Mouse (Mus musculus) liver, embryonic 15.5 days (tissue): ENCODE results near the gene Chd9. TPM values are rescaled to one million over a fixed set of nuclear protein-coding genes. Genes with fewer than 3 reads are reported as not detected.
A peak's percentile ranks its signal among the peaks of the same experiment; 100 is the strongest.

Experiments used
- ATAC-seq: fragments of 200-750 bp; cut with Nextera tagmentation; 2 replicates; pipeline ENCODE4 v1.8.0; 2017; ENCODE audit warnings: moderate number of reproducible peaks, mild to moderate bottlenecking, moderate library complexity; ENCODE audit not compliant: insufficient read depth
- H3K27ac ChIP-seq: fragments of 300-500 bp; sonication (generic); replicated peaks from 2 replicates; pipeline ENCODE4 v1.5.1; 2015; ENCODE audit warnings: mild to moderate bottlenecking, inconsistent platforms
- H3K27me3 ChIP-seq: fragments of 300-500 bp; sonication (generic); 2 replicates; pipeline ENCODE4 v1.6.1; 2015; ENCODE audit warnings: mild to moderate bottlenecking, inconsistent platforms
- H3K36me3 ChIP-seq: fragments of 300-500 bp; sonication (generic); replicated peaks from 2 replicates; pipeline ENCODE4 v1.6.1; 2015; ENCODE audit warnings: moderate library complexity, mild to moderate bottlenecking, inconsistent platforms
- H3K4me1 ChIP-seq: fragments of 300-500 bp; sonication (generic); replicated peaks from 2 replicates; pipeline ENCODE4 v1.6.1; 2015; ENCODE audit warnings: inconsistent platforms
- H3K4me2 ChIP-seq: fragments of 300-500 bp; sonication (generic); 2 replicates; pipeline ENCODE4 v1.6.1; 2015; ENCODE audit warnings: moderate library complexity, mild to moderate bottlenecking, inconsistent platforms
- H3K4me3 ChIP-seq: fragments of 300-500 bp; sonication (generic); replicated peaks from 2 replicates; pipeline ENCODE4 v1.5.1; 2015; ENCODE audit warnings: mild to moderate bottlenecking, inconsistent platforms
- H3K9ac ChIP-seq: fragments of 300-500 bp; sonication (generic); 2 replicates; pipeline ENCODE4 v1.6.1; 2015; ENCODE audit warnings: moderate library complexity, mild to moderate bottlenecking, inconsistent platforms
- H3K9me3 ChIP-seq: fragments of 300-500 bp; sonication (generic); replicated peaks from 2 replicates; pipeline ENCODE4 v1.6.1; 2016; ENCODE audit warnings: inconsistent platforms
- WGBS: fragments of 180-500 bp; shearing (Covaris S2); methylation state at CpG from one replicate; pipeline ENCODE4 v1.1.7; 2015; ENCODE audit warnings: mixed read lengths; ENCODE audit not compliant: insufficient replicate concordance; 5-methylcytosine and 5-hydroxymethylcytosine counted together
- polyA plus RNA-seq: library from polyadenylated mRNA; unstranded; fragments of >200 nt; fragmentation: Nextera tagmentation; extraction: Ambion mirVana; gene quantifications from 2 replicates; pipeline ENCODE4 v1.2.1, GENCODE M21; 2015

The Chd9 gene
- polyA plus RNA-seq, 1 experiment from 2014 or later = 13.2 TPM

DNA sequence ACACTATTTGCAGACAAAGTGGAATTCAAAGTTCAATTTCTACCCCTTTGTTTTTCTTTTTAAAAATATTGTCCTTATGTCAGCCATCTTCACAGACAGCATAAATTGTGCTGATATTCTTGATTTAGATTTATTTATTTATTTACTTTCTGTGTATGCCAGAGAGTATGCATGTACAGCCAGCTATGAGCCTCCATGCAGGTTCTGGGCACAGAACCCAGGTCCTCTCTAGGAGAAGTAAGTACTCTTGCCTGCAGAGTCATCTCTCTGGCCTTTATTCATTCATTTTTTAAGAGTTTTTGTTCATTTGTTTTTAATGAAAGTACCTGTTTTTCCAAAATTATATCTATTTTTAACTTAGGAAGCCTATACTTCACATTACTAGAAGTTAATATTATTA is 129.6 kb downstream of the Chd9 start:
- Histone ChIP-seq H3K27ac (no peak overlapping the region), H3K36me3 (no peaks in the 10 kb centered on the region), H3K27me3 (no peaks in the 10 kb centered on the region), H3K9ac (no peak overlapping the region), H3K4me3 (no peak overlapping the region), H3K9me3 (no peaks in the 10 kb centered on the region), H3K4me2 (no peak overlapping the region), H3K4me1 (peaks cover 22% of the 10 kb centered on the region)
- ATAC-seq = no peak

DNA sequence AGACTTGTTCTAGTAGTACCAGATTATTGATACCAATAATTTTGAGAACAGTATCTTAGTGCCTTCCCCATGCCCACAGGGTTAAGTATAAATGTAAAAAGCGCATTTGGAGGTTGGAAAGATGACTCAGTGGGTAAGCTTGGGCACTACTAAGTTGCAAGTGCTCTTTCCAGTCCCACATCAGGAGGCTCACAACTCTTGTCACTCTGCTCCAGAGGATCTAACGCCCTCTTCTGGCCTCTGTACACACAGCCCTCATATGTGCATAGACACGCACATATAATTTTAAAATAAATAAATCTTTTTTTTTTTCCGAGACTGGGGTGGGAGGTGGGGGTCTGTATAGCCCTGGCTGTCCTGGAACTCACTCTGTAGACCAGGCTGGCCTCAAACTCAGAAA is 131.6 kb downstream of the Chd9 start:
- H3K36me3 ChIP-seq = no peaks in the 10 kb centered on the region
- peaks cover 13% of the 10 kb centered on the region for H3K4me1 ChIP-seq
- no peak for ATAC-seq
- H3K27ac ChIP-seq = no peak overlapping the region
- WGBS = 73% methylated on average over 4 of the region's 4 CpGs
- H3K4me2 ChIP-seq = no peak overlapping the region
- H3K4me3 ChIP-seq = no peak overlapping the region
- no peak overlapping the region for H3K9ac ChIP-seq
- H3K27me3 ChIP-seq = no peaks in the 10 kb centered on the region
- no peaks in the 10 kb centered on the region for H3K9me3 ChIP-seq

DNA sequence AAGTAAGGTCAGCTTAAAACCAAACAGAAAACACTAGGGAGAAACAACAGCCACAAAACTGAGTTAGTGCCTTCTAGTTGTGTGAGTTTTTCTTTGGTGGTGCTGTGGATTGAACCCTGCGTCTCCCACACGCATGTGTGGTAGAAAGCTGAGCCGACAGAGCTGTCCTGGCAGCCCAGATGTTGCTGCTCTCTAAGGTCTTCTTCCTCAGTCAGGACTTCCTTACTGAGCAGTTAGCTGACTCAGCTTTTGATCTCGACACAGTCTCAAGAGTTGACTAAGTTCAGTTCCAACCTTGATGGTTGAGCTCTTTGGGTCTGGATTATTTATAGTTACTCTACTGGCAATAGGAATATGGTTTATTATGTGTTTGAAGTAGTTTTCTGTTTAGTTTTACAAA is 133.5 kb downstream of the Chd9 start:
- Histone ChIP-seq H3K27me3 (no peaks in the 10 kb centered on the region), H3K9ac (no peak overlapping the region), H3K9me3 (no peaks in the 10 kb centered on the region), H3K4me2 (no peak overlapping the region), H3K4me3 (no peak overlapping the region), H3K4me1 (peaks cover 2% of the 10 kb centered on the region), H3K36me3 (no peaks in the 10 kb centered on the region), H3K27ac (no peak overlapping the region)
- 35% methylated on average over 4 of the region's 4 CpGs for WGBS
- ATAC-seq = no peak

DNA sequence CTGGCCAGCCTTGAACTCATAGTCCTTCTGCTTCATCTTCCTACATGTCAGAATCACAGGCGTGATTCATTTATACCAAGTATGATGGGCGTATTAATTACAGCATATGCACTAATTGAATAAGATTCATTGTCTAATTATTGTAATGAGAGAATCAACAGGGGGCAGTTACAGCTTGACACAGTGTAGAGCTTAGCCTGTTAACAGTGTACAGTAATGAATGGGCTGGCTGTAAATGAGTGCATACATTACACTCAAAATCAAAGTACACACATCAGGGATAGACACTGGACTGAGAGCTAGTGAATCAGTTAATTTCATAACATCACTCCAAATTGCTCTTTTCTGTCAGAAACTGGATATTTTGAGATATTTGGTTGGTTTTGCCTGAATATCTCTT is 135.9 kb downstream of the Chd9 start:
- no peaks in the 10 kb centered on the region for H3K36me3 ChIP-seq
- no peak overlapping the region for H3K9ac ChIP-seq
- no peak for ATAC-seq
- peaks cover 2% of the 10 kb centered on the region; the same call in 1 of the 2 replicates for H3K4me1 ChIP-seq
- H3K27me3 ChIP-seq = no peaks in the 10 kb centered on the region
- H3K9me3 ChIP-seq = no peaks in the 10 kb centered on the region
- 84% methylated on average over 2 of the region's 2 CpGs for WGBS
- H3K4me3 ChIP-seq = no peak overlapping the region
- H3K4me2 ChIP-seq = no peak overlapping the region
- H3K27ac ChIP-seq = no peak overlapping the region

DNA sequence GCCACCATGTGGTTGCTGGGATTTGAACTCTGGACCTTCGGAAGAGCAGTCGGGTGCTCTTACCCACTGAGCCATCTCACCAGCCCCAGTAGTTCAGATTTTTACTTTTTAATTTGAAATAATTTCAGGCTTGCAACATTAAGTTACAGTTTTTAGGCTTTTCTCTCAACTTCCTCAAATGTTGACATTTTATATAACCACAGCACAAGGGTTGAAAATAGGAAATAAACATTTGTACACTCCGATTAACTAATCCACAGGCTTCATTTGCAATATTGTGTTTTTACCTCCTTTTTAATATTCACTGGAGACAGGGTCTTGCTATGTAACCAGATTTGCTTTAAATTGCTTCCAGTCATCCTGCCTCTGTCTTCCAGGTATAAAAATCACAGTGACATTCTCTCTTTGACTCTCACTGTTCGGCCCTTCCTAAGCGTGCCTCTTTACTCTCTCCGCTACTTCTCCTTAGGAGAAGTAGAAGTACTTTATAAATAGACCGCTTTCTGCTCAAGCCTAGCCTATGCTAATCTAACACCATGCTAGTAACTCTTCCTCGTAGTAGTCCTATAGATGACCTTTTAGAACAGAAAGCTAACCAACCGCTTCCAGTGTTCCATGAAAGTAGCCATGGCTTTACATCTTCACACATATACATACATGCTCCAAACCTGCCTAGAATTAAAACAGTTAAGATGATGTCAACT is 137.5 kb downstream of the Chd9 start:
- Histone ChIP-seq H3K27ac (no peak overlapping the region), H3K27me3 (no peaks in the 10 kb centered on the region), H3K36me3 (no peaks in the 10 kb centered on the region), H3K9ac (no peak overlapping the region), H3K4me1 (0 out of 2 replicates have a peak, but pooled peaks cover 2% of the 10 kb centered on the region), H3K4me2 (no peak overlapping the region), H3K9me3 (no peaks in the 10 kb centered on the region), H3K4me3 (no peak overlapping the region)
- WGBS = 76% methylated on average over 9 of the region's 9 CpGs
- ATAC-seq = 0 out of 2 replicates have a peak, but pooled peaks have one; percentile 40

DNA sequence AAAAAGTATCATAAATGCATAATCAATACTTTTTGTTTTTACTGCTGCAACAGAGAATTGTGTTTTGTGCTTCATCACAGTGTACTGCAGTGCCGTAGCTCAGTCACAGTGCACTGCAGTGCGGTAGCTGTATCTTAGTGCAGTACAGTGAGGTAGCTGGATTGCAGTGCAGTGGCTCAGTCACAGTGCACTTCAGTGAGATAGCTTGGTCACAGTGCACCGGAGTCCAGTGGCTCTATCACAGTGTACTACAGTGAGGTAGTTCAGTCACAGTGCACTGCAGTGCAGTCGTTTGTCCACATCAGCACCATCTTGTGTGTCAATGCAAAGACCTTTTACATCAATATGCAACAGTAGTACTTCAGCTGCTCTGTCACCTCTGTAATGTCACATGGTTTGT is 140.2 kb downstream of the Chd9 start:
- 80% methylated on average over 4 of the region's 4 CpGs for WGBS
- no peak for ATAC-seq

DNA sequence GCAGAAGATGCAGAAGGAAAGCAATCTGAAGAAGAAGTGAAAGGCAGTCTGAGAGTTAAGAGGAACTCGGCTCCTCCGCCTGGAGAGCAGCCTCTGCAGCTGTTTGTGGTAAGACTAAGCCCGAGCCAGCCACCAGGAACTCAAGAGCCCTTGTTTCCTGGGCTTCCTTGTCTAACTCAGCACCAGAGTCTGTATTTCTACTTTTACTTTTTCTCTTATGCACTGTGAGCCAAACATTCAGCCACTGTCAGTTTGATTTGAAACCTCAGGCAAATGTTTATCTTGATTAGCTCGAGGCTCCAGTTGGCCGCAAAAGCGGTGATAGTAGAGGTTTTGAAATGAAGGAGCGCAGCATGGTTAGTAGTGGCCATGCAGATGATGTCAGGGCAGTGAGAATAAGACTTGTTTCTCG is 148.8 kb downstream of the Chd9 start:
- H3K9me3 ChIP-seq = no peaks in the 10 kb centered on the region
- H3K27ac ChIP-seq = no peak overlapping the region
- no peaks in the 10 kb centered on the region for H3K27me3 ChIP-seq
- H3K4me3 ChIP-seq = no peak overlapping the region
- H3K4me2 ChIP-seq = no peak overlapping the region
- peaks cover 7% of the 10 kb centered on the region; the same call in 1 of the 2 replicates for H3K4me1 ChIP-seq
- WGBS = 24% methylated on average over 8 of the region's 8 CpGs
- H3K36me3 ChIP-seq = peaks cover 18% of the 10 kb centered on the region
- no peak overlapping the region for H3K9ac ChIP-seq
- no peak for ATAC-seq

More for the DNA sequence above, 140.2 kb downstream of the Chd9 start:
- no peak overlapping the region for H3K4me2 ChIP-seq
- no peak overlapping the region for H3K4me3 ChIP-seq
- no peak overlapping the region for H3K9ac ChIP-seq
- H3K4me1 ChIP-seq = 0 out of 2 replicates have a peak, but pooled peaks cover 2% of the 10 kb centered on the region
- H3K27ac ChIP-seq = no peak overlapping the region
- no peaks in the 10 kb centered on the region for H3K36me3 ChIP-seq
- H3K9me3 ChIP-seq = no peaks in the 10 kb centered on the region
- H3K27me3 ChIP-seq = no peaks in the 10 kb centered on the region

DNA sequence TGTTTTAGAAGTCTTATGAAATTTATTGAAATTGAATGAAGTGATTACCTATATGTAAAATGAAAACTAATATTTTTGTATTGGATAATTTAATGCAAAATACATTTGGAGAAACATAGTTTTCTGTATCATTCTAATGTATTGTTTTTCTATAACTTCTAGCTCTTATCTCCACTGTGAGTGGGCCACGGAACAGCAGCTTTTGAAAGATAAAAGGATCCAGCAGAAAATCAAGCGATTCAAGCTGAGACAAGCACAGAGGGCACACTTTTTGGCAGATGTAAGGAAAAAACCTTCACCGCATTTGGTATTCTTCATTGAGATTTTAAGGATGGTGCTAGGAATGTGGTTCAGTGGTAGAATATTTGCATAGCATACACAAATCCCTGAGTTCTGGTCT is 150.6 kb downstream of the Chd9 start:
- H3K9ac ChIP-seq = no peak overlapping the region
- H3K4me1 ChIP-seq = peaks cover 7% of the 10 kb centered on the region; the same call in 1 of the 2 replicates
- ATAC-seq = peak; percentile 58; the same call in 1 of the 2 replicates
- peaks cover 28% of the 10 kb centered on the region for H3K36me3 ChIP-seq
- H3K9me3 ChIP-seq = no peaks in the 10 kb centered on the region
- 24% methylated on average over 3 of the region's 3 CpGs for WGBS
- H3K27ac ChIP-seq = no peak overlapping the region
- H3K27me3 ChIP-seq = no peaks in the 10 kb centered on the region
- no peak overlapping the region for H3K4me3 ChIP-seq
- H3K4me2 ChIP-seq = no peak overlapping the region

DNA sequence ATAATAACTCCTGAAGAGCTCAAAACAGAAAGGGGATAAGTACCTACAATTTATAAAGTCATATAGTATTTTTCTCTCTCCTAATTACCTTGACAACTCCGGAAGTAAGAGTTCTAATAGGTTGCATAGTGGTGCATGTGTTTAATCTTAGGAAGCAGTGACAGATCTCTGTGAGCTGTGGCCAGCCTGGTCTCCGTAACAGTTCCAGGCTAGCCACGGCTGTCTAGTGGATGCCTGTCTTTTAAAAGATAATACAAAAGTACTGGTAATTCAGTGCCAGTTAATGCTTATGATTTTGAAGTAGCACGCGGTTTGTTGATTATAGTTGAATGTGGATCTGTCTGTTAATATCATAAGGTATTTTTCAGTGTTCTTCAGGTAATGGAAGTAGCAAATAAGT is 151.1 kb downstream of the Chd9 start:
- Histone ChIP-seq H3K4me3 (no peak overlapping the region), H3K27ac (no peak overlapping the region), H3K9me3 (no peaks in the 10 kb centered on the region), H3K4me2 (no peak overlapping the region), H3K4me1 (peaks cover 7% of the 10 kb centered on the region; the same call in 1 of the 2 replicates), H3K36me3 (peaks cover 34% of the 10 kb centered on the region), H3K27me3 (no peaks in the 10 kb centered on the region), H3K9ac (no peak overlapping the region)
- ATAC-seq = no peak
- 66% methylated on average over 5 of the region's 5 CpGs for whole genome bisulfite sequencing

DNA sequence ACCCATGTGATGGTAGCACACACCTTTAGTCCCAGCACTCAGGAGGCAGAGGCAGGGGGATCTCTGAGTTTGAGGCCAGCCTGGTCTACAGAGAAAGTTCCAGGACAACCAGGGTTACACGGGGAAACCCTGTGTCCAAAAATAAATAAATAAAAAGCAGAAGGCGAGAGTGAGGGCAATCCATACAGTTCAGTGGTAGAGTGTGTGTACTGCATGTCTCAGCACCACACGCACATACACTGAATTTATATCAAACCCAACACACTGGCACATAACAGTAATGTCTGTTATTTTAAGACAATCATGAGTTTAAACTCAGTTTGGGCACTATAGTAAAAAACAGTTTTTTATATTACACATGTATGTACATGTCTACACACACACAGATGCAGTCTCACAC is 153.9 kb downstream of the Chd9 start:
- H3K9ac ChIP-seq = no peak overlapping the region
- no peak for ATAC-seq
- H3K36me3 ChIP-seq = peaks cover 44% of the 10 kb centered on the region
- no peak overlapping the region for H3K4me3 ChIP-seq
- no peak overlapping the region for H3K27ac ChIP-seq
- 71% methylated on average over 3 of the region's 3 CpGs for WGBS
- peaks cover 4% of the 10 kb centered on the region; the same call in 1 of the 2 replicates for H3K4me1 ChIP-seq
- H3K4me2 ChIP-seq = no peak overlapping the region
- no peaks in the 10 kb centered on the region for H3K9me3 ChIP-seq
- H3K27me3 ChIP-seq = no peaks in the 10 kb centered on the region

DNA sequence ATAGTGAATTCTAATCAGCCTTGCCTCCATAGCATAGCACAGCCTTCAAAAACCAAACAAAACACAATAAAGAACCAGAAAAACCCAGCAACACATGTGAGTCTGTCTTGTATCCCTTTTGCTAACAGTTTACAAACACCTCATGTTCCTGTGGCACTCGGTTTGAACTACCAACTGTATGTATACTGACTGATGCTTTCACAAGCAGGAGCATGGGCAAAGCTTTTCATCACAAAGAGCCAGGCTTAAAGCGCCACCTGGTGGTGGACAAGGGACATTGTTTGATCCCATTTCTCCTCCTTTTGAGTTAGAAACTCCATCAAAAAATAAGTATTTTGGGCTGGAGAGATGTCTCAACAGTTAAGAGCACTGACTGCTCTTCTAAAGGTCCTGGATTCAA is 191.6 kb downstream of the Chd9 start:
- no peak overlapping the region for H3K9ac ChIP-seq
- ATAC-seq = no peak
- H3K9me3 ChIP-seq = no peaks in the 10 kb centered on the region
- no peaks in the 10 kb centered on the region for H3K4me1 ChIP-seq
- no peak overlapping the region for H3K27ac ChIP-seq
- H3K36me3 ChIP-seq = peaks cover 62% of the 10 kb centered on the region
- 3% methylated on average over 2 of the region's 2 CpGs for WGBS
- H3K27me3 ChIP-seq = no peaks in the 10 kb centered on the region
- H3K4me3 ChIP-seq = no peak overlapping the region
- H3K4me2 ChIP-seq = no peak overlapping the region

DNA sequence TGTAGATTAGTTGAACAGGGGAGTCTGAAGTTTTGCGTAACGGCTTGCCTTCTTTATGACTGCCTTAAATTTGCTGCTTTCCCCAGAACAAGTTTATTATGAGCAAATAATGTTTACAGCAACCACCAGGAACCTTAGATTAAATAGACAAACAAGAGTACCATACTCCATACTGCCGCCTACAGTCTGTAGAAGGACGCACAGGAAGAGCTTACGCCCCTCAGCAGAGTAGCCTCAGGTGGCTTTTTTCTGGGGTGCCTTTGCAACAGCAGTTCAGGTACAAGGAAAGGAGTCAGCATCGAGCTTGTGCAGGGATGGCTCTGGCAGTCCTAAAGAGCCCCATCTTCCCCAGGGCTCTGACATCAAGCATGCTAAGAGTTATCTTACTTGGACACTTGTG is 206.3 kb downstream of the Chd9 start:
- WGBS = 80% methylated on average over 6 of the region's 6 CpGs

More for the DNA sequence above, 206.3 kb downstream of the Chd9 start:
- H3K27ac ChIP-seq = no peak overlapping the region
- no peak overlapping the region for H3K9ac ChIP-seq
- no peaks in the 10 kb centered on the region for H3K9me3 ChIP-seq
- H3K4me3 ChIP-seq = no peak overlapping the region
- no peaks in the 10 kb centered on the region for H3K27me3 ChIP-seq
- no peak overlapping the region for H3K4me2 ChIP-seq
- no peak for ATAC-seq
- H3K36me3 ChIP-seq = peaks cover 57% of the 10 kb centered on the region
- no peaks in the 10 kb centered on the region for H3K4me1 ChIP-seq
